Mouse (Mus musculus) midbrain, embryonic 14.5 days (tissue): Measurements from ENCODE around the gene Spon2. TPM values are rescaled to one million over a fixed set of nuclear protein-coding genes. Genes with fewer than 3 reads are reported as not detected.
A peak's percentile ranks its signal among the peaks of the same experiment; 100 is the strongest.

Experiments
- ATAC-seq: fragments of 200-750 bp; cut with Nextera tagmentation; 2 replicates; pipeline ENCODE4 v1.8.0; 2017; ENCODE audit warnings: moderate number of reproducible peaks, moderate library complexity; ENCODE audit not compliant: low FRiP score, low TSS enrichment
- DNase-seq: peaks from one replicate; pipeline ENCODE4 v3.0.0-alpha.2; 2015
- H3K27ac ChIP-seq: fragments of 300-500 bp; sonication (generic); replicated peaks from 2 replicates; pipeline ENCODE4 v1.5.1; 2014; ENCODE audit warnings: mild to moderate bottlenecking, low read depth, low read length, moderate library complexity
- H3K27me3 ChIP-seq: fragments of 300-500 bp; sonication (generic); 2 replicates; pipeline ENCODE4 v1.6.1; 2014; ENCODE audit warnings: low read length, control low read depth, mixed read lengths; ENCODE audit not compliant: control insufficient read depth, insufficient read depth
- H3K36me3 ChIP-seq: fragments of 300-500 bp; sonication (generic); 2 replicates; pipeline ENCODE4 v1.6.1; 2014; ENCODE audit warnings: low read length, control low read depth; ENCODE audit not compliant: control insufficient read depth, insufficient read depth
- H3K4me1 ChIP-seq: fragments of 300-500 bp; sonication (generic); 2 replicates; pipeline ENCODE4 v1.6.1; 2014; ENCODE audit warnings: mild to moderate bottlenecking, antibody characterized with exemption, low read length, control low read depth; ENCODE audit not compliant: control insufficient read depth, insufficient read depth
- H3K4me2 ChIP-seq: fragments of 300-500 bp; sonication (generic); 2 replicates; pipeline ENCODE4 v1.6.1; 2014; ENCODE audit warnings: mild to moderate bottlenecking, low read length, moderate library complexity
- H3K4me3 ChIP-seq: fragments of 300-500 bp; sonication (generic); replicated peaks from 2 replicates; pipeline ENCODE4 v1.5.1; 2014; ENCODE audit warnings: low read depth, low read length
- H3K9ac ChIP-seq: fragments of 300-500 bp; sonication (generic); replicated peaks from 2 replicates; pipeline ENCODE4 v1.6.1; 2014; ENCODE audit warnings: mild to moderate bottlenecking, low read length, moderate library complexity
- H3K9me3 ChIP-seq: fragments of 300-500 bp; sonication (generic); 2 replicates; pipeline ENCODE4 v1.6.1; 2016; ENCODE audit warnings: low read length, control low read depth, mixed read lengths; ENCODE audit not compliant: control insufficient read depth
- WGBS: fragments of 180-500 bp; shearing (Covaris S2); extraction: QIAGEN DNeasy Blood & Tissue Kit; methylation state at CpG from one replicate; pipeline ENCODE4 v1.1.7; 2014; 5-methylcytosine and 5-hydroxymethylcytosine counted together
- polyA plus RNA-seq: library from polyadenylated mRNA; unstranded; fragments of >200 nt; fragmentation: Nextera tagmentation; extraction: Ambion mirVana; gene quantifications from 2 replicates; pipeline ENCODE4 v1.2.1, GENCODE M21; 2014

Spon2 gene
- polyA plus RNA-seq = 0.50 and 1.6 TPM in 2 replicates

DNA sequence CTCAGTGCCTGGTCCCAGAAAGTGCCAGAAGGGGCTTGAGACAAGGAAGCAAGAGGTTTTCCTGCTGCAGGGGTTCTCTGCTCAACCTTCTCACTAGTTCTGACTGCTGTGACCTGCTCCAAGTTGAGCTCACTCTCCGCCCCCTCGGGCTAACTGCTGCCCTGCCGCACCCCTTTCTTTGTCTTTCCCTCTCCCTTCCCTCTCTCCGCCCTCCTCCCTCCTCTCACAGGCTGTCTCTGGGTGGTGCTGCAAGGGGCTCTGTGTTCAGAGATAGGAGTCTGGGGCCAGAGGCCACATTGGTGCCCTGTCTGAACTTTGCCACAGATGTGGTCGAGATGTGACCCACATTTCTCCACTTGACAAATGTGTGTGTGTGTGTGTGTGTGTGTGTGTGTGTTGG, at the start of gene Spon2:
Spon2 (minus strand) TSS at position 375 of the 400 bp plus-strand sequence.
- WGBS = 22% methylated on average over 5 of the region's 5 CpGs
- DNase-seq = no peak

DNA sequence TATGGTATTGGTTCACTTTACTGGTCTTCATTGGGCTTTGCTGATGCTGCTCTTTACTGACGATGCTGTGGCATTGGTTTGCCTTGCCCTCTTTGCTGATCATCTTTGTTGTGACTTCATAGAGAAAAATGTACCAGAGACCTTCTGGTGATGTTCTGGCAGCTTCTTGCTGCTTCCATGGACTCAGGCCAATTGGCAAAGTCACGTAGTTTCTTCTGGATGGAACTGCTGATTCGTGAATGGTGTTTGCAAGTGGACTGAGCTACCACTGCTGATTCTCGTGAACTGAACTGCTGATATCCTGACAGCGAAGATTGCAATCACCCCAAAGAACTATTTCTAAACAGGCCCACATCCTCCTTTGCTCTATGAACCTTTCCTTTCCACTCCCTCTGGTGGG, 36.2 kb upstream of the Spon2 start:
- Histone ChIP-seq H3K27ac (no peak overlapping the region), H3K9ac (no peak overlapping the region), H3K27me3 (no peaks in the 10 kb centered on the region), H3K9me3 (no peaks in the 10 kb centered on the region), H3K36me3 (peaks cover 100% of the 10 kb centered on the region), H3K4me1 (no peaks in the 10 kb centered on the region), H3K4me2 (no peak overlapping the region), H3K4me3 (no peak overlapping the region)
- DNase-seq = no peak
- ATAC-seq = no peak
- WGBS = 93% methylated on average over 5 of the region's 5 CpGs

More for the DNA sequence above, at the start of gene Spon2:
- H3K36me3 ChIP-seq = no peaks in the 10 kb centered on the region
- H3K4me2 ChIP-seq = no peak within 1 kb of the TSS
- H3K27ac ChIP-seq = no peak within 1 kb of the TSS; the same call in 1 of the 2 replicates
- no peak for ATAC-seq
- H3K9ac ChIP-seq = no peak within 1 kb of the TSS
- no peak within 1 kb of the TSS for H3K4me3 ChIP-seq
- H3K9me3 ChIP-seq = no peaks in the 10 kb centered on the region
- H3K27me3 ChIP-seq = no peaks in the 10 kb centered on the region
- H3K4me1 ChIP-seq = peaks cover 5% of the 10 kb centered on the region; the same call in 1 of the 2 replicates

DNA sequence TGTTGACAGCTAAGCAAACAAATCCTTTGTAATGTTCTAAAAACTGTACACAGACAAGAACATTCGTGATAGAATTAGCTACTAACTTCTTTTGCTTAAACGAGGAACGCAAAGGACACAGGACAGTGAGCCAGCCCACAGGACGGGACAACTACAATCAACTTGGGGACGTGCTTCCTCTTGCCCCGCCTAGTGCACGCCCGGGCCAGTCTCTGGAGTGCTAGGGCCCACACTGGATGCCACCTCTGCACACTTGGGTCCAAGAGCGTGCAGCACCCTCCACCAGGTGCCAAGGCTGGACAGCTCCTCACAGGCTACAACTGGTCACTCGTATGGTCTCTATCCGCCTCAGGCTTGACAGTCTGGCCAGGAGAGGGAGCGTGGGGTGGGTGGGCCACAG, 29.9 kb upstream of the Spon2 start:
- H3K27me3 ChIP-seq = no peaks in the 10 kb centered on the region
- H3K9me3 ChIP-seq = no peaks in the 10 kb centered on the region
- no peak for ATAC-seq
- peaks cover 85% of the 10 kb centered on the region for H3K36me3 ChIP-seq
- no peak overlapping the region for H3K27ac ChIP-seq
- H3K4me2 ChIP-seq = no peak overlapping the region
- H3K9ac ChIP-seq = no peak overlapping the region
- H3K4me1 ChIP-seq = no peaks in the 10 kb centered on the region
- H3K4me3 ChIP-seq = no peak overlapping the region
- DNase-seq = no peak
- WGBS = 92% methylated on average over 12 of the region's 12 CpGs

- ATAC-seq = no peak
- Histone ChIP-seq H3K4me2 (no peak overlapping the region), H3K9me3 (no peaks in the 10 kb centered on the region), H3K36me3 (peaks cover 85% of the 10 kb centered on the region), H3K27ac (no peak overlapping the region; the same call in 1 of the 2 replicates), H3K4me3 (no peak overlapping the region), H3K9ac (no peak overlapping the region), H3K27me3 (no peaks in the 10 kb centered on the region), H3K4me1 (no peaks in the 10 kb centered on the region)
- 94% methylated on average over 2 of the region's 2 CpGs for WGBS
- DNase-seq = no peak
Measured at GRCm38 (mm10) chr5:33247387-33247786, 29.1 kb upstream of the Spon2 start.

- H3K27ac ChIP-seq = 0 out of 2 replicates have a peak overlapping the region, but pooled peaks have one; percentile 32
- WGBS = 79% methylated on average over 3 of the region's 3 CpGs
- no peak overlapping the region for H3K9ac ChIP-seq
- H3K36me3 ChIP-seq = peaks cover 72% of the 10 kb centered on the region
- H3K27me3 ChIP-seq = no peaks in the 10 kb centered on the region
- H3K4me1 ChIP-seq = no peaks in the 10 kb centered on the region
- no peak for ATAC-seq
- peak; percentile 32 for DNase-seq
- no peaks in the 10 kb centered on the region for H3K9me3 ChIP-seq
- no peak overlapping the region for H3K4me3 ChIP-seq
- H3K4me2 ChIP-seq = no peak overlapping the region
Measured at GRCm38 (mm10) chr5:33245701-33246100, 27.4 kb upstream of the Spon2 start.

- H3K27ac ChIP-seq = no peak overlapping the region
- no peak overlapping the region for H3K4me3 ChIP-seq
- H3K4me2 ChIP-seq = no peak overlapping the region
- no peak for DNase-seq
- no peaks in the 10 kb centered on the region for H3K9me3 ChIP-seq
- no peaks in the 10 kb centered on the region for H3K4me1 ChIP-seq
- no peak for ATAC-seq
- no peaks in the 10 kb centered on the region for H3K27me3 ChIP-seq
- peaks cover 59% of the 10 kb centered on the region for H3K36me3 ChIP-seq
- WGBS = 87% methylated on average over 5 of the region's 5 CpGs
- no peak overlapping the region for H3K9ac ChIP-seq
Measured at GRCm38 (mm10) chr5:33244377-33244920, 26.2 kb upstream of the Spon2 start.

GRCm38 (mm10) chr5:33239934-33240333, 21.7 kb upstream of the Spon2 start:
- ATAC-seq (no peak), DNase-seq (peak; percentile 25)
- peak overlapping the region; percentile 26; the same call in 1 of the 2 replicates for H3K27ac ChIP-seq
- H3K27me3 ChIP-seq = no peaks in the 10 kb centered on the region
- H3K4me1 ChIP-seq = no peaks in the 10 kb centered on the region
- H3K9me3 ChIP-seq = no peaks in the 10 kb centered on the region
- 49% methylated on average over 3 of the region's 3 CpGs for WGBS
- no peak overlapping the region for H3K4me3 ChIP-seq
- H3K4me2 ChIP-seq = no peak overlapping the region
- H3K36me3 ChIP-seq = peaks cover 19% of the 10 kb centered on the region; the same call in 1 of the 2 replicates
- H3K9ac ChIP-seq = no peak overlapping the region

- Histone ChIP-seq H3K36me3 (peaks cover 19% of the 10 kb centered on the region; the same call in 1 of the 2 replicates), H3K9me3 (no peaks in the 10 kb centered on the region), H3K4me2 (no peak overlapping the region), H3K9ac (no peak overlapping the region), H3K4me1 (no peaks in the 10 kb centered on the region), H3K4me3 (no peak overlapping the region), H3K27ac (no peak overlapping the region), H3K27me3 (no peaks in the 10 kb centered on the region)
- 92% methylated on average over 3 of the region's 3 CpGs for WGBS
- ATAC-seq (no peak), DNase-seq (no peak)
Measured at GRCm38 (mm10) chr5:33239111-33239714, 21.0 kb upstream of the Spon2 start.

GRCm38 (mm10) chr5:33238256-33238645, 20.0 kb upstream of the Spon2 start:
- ATAC-seq (no peak), DNase-seq (no peak)
- peaks cover 12% of the 10 kb centered on the region; the same call in 1 of the 2 replicates for H3K36me3 ChIP-seq
- H3K4me1 ChIP-seq = no peaks in the 10 kb centered on the region
- WGBS = 77% methylated on average over 3 of the region's 3 CpGs
- no peak overlapping the region for H3K27ac ChIP-seq
- H3K9ac ChIP-seq = no peak overlapping the region
- H3K27me3 ChIP-seq = no peaks in the 10 kb centered on the region
- H3K4me2 ChIP-seq = no peak overlapping the region
- H3K9me3 ChIP-seq = no peaks in the 10 kb centered on the region
- H3K4me3 ChIP-seq = no peak overlapping the region
